Mouse (Mus musculus) lung, postnatal 36 days (tissue): ENCODE data around the gene Serpinf2.
"Not testable (repeated sequence)": the region's sequence is repeated elsewhere in the genome, so short reads cannot be mapped to it uniquely, and the experiment has no call there.

Source experiments
- DNase-seq: peaks from one replicate; pipeline ENCODE4 v3.0.0; 2022; ENCODE audit warnings: mixed read lengths

Serpinf2 gene

GRCm38 (mm10) chr11:75459141-75459711 is 19.8 kb upstream of the Serpinf2 start:
- no peak for DNase-seq

- DNase-seq: no peak
These were observed 19.2 kb upstream of the Serpinf2 start for GRCm38 (mm10) chr11:75458628-75459041.

DNA sequence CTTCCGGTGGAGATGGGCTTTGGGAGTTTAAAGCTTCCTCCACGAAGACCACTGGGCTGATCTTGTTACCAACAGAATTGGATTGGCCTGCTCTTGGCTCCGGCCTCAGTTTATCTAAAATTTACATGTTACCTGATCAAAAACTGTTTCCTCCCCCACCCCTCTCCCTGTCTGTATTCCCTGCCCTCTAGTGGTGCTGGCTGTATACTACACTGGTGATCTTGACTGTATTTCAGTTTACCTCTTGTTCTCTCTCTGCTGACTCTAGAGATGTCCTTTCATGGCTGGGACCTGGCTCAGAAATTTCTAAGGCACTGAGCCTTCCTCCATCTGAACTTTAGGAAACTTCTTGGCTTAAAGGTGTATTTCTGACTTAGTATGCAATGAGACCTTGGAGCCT is 18.8 kb upstream of the Serpinf2 start:
- peak; percentile 71 for DNase-seq

- DNase-seq: peak; percentile 61
These were observed 17.1 kb upstream of the Serpinf2 start for GRCm38 (mm10) chr11:75456440-75456871.

DNA sequence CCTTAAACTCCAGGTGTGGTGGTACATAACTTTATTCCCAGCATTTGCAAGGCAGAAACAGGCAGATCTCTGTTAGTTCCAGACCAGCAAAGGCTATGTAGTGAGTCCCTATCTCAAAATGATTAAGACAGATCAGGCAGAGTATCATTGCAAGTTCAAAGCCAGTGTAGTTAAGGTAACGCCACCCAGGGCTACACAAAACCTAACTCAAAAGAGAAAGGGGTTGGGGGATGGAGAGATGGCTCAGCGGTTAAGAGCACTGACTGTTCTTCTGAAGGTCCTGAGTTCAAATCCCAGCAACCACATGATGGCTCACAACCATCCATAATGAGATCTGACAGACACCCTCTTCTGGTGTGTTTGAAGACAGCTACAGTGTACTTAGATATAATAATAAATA is 16.6 kb upstream of the Serpinf2 start:
- DNase-seq: not testable (repeated sequence)

- peak; percentile 73 for DNase-seq
These were observed 15.8 kb upstream of the Serpinf2 start for GRCm38 (mm10) chr11:75455041-75455736.

DNA sequence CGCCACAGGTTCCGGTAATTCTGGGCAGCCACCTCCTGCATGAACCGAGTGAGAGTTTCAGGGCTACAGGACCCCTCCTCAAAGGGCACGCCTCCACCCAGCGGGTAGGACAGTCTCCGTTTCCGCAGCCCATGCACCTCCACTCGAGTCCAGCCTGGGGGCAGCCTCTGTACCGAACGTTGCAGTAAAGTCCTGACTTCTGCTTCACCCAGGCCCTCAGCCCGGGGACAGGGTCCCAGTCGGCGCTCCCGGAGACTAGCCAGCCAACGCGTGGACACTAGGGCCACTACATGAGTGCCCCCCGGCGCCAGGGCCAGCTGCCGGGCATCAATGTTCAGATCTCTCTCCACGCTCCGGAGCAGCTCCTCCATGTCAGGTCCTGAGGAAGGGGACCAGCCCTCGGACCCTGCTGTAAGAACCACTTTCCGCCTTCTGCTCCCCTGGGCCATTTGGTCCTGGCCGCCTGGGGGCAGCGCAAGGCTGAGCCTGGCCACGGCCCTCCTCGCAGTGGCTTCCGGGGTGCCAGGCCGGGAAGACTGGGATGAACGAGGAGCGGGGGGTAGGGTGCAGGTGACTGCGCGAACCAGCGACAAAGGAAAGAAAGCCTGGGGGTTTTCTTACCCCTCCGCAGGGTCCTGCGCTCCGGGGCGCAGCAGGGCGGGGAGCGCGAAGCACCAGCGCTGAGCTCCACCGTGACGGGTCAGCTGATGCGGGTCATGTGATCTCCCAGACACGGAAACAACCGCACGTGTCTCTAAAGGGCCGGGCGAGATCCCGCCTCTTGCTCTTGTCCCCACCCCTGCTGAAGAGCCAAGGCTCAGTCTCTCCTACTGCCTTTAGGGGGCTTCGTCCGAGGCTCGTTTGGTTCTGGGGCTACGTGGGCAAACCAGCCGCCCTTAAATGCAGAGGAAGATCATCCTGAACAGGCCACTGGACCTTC is 14.9 kb upstream of the Serpinf2 start, which contains the start of gene Wdr81:
TSS of gene Wdr81 (minus strand) at position 727 of the 940 bp plus-strand sequence.
- peak; percentile 95 for DNase-seq

- no peak for DNase-seq
These were observed 13.6 kb upstream of the Serpinf2 start for GRCm38 (mm10) chr11:75452812-75453557.

DNA sequence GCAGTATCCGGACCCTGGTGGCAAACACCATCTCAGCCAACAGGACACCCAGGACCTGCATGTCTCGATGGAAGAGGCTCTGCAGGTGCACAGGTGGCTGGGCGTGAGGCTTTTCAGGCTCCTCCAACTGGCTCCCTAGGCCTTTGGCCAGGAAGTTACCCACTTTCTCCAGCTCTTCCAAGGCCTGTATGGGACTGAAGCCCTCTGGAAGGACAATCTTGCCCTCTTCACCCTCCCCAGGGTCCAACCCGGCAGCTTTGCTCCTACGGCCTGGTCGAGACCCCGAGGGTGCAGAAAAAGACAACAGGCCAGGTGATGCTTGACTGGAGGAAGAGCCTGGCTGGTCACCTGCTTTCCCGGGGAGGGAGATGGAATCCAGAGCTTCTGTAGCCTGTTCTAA is 12.7 kb upstream of the Serpinf2 start:
- DNase-seq: no peak

GRCm38 (mm10) chr11:75450936-75451335 is 11.5 kb upstream of the Serpinf2 start:
- no peak for DNase-seq

GRCm38 (mm10) chr11:75450304-75450908 is 11.0 kb upstream of the Serpinf2 start:
- DNase-seq: peak; percentile 43

GRCm38 (mm10) chr11:75449695-75450094 is 10.3 kb upstream of the Serpinf2 start:
- no peak for DNase-seq

DNA sequence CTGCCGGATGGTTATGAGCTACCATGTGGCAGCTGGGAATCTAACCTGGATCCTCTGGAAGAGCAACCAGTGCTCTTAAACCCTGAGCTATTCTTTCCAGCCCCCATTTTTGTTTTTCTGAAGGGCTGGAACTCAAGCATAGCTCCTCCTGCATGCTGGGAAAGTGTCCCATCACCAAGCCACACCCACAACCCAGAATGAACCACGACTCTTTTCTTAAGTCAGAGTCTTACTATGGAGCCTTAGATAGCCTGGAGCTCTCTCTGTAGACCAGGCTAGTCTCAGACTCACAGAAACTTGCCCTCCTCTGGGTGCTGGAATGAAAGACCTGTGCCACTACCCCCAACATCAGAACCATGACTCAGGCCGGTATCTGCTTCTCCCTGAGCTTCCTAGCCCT is 9.2 kb upstream of the Serpinf2 start:
- DNase-seq: no peak

DNA sequence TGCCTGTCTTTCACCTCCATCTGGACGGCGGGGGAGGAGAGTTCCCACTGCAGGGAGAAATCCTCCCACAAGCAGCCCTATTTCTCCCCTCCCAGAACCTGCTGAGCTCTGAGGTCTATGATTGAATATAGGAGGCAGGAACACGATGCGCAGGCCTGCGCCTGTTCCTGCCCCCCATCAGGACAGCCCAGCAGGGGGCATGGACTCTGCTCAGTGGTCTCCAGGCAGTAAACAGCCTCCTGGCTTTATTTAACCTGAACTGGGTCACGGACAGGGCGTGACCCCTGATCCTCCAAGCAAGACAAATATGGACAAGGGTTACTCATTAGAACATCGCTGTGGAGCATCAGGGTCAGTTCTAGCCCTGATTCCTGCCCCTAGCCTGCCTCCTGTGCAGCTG is 4.3 kb upstream of the Serpinf2 start:
- DNase-seq: no peak

DNA sequence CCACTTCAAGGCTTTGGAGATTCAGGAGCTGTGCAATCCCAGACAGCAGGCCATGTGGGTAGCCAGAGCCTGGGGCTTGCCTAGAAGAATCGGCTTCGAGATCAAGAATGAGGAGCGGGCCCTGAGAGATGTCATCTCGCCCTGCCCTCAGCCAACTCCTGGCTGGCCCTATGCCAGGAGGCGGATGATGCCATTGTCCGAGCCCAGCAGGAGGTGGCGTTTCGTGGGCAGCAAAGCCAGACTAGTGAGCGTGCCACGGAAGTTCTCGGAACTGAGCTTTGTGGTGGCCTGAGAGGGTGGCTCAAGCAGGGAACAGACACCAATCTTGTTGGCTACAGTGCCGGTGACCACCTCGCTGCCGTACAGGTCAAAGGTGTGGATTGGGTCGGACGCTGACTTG is 2.2 kb upstream of the Serpinf2 start:
- no peak for DNase-seq

DNA sequence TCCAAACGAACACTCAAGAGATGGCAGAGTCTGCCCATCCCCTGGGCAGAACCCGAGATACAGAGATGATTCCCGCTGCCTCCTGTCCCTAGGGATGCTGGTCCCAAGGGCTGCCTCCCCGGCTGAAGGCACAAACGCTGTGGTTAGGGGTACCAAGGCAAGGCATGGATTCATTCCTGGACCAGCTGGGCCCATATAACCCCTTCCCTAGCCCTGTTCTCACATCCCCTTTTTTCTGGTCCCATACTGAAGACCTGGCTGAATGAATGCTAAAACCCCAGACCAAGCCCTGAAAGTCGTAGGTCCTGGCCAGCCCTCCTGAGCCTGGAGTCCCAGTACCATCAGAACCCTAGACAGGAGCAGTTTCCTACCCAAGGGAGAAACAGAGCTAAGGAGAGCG is 1.6 kb upstream of the Serpinf2 start:
- no peak for DNase-seq

GRCm38 (mm10) chr11:75439951-75440350 is 560 bp upstream of the Serpinf2 start:
- DNase-seq: no peak

- DNase-seq: no peak
These were observed 587 bp downstream of the Serpinf2 start for GRCm38 (mm10) chr11:75438804-75439203.

- no peak for DNase-seq
These were observed 1.2 kb downstream of the Serpinf2 start for GRCm38 (mm10) chr11:75438194-75438593.

DNA sequence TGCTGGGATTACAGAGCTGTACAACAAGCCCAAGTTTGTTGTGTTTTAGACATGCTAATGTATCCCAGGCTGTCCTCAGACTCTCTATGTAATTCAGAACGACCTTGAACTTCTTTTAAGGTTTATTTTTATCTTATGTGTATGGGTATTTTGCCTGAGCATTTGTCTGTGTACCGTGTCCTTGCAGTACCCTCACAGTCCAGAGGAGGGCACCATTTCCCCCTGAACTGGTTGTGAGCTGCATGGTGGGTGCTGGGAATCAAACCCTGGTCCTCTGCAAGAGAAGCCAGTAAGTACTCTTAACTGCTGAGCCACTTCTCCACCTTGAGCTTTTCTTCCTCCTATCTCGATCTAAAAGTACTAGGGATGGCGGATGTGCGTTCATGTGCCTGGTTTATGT is 5.3 kb downstream of the Serpinf2 start:
- DNase-seq: no peak

- DNase-seq: no peak
These were observed 8.1 kb downstream of the Serpinf2 start for GRCm38 (mm10) chr11:75431307-75431706.

DNA sequence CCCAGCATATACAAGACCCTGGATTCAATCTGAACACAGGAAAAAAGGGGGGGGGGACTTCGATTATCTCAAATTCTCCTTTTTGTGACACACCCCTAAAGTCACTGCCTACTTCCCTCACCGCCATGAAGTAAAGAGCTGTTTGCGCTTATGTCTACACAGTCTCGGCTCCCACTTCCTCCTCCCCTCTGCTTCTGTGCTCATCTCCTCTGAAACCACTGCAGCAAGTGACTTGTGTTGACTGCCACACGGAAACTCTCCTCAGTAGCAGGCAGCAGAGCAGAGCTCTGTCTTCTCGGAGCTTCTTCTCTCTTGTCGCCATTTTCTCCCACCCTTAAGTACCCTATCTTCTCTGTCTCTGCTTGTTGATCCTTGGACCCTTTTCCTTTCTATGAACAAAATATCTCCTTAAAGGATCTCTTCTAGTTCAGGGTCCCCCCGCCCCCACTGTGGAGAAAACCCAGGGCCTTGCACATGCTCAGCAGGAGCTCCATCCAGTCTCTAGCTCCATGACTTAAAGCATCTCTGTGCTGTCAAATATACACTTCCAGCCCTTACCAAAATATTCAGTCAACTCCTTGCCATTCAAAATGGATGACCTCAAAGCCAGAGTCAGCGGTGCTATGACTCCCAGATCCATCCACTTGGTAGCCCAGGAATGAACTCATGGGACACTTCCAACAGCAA is 10.2 kb downstream of the Serpinf2 start:
- peak; percentile 51 for DNase-seq
